ENCODE assay signal across 14 mouse cellular contexts in genomic region chr6:112758541-112758940, GRCm38 (mm10).
A peak's percentile ranks its signal among the peaks of the same experiment; 100 is the strongest.
DNase-seq lines count a peak whose midpoint lies in the region; ATAC-seq and TF ChIP-seq lines count a peak whose summit lies in the region.
"Had no signal": no experiment of that assay in that cellular context is flagged by ENCODE, and none has a peak within 500 bp of the region (broad histone marks: within the 10 kb centered on the region; RNA-seq: fewer than 3 reads in every experiment).

No protein-coding gene starts in this region.

- H3K4me2 ChIP-seq in heart, embryonic 11.5 days: no peak overlapping the region
- H3K4me2 ChIP-seq: embryonic facial prominence, embryonic 12.5 days; neural tube, embryonic 13.5 days had no signal

- DNase-seq in heart, postnatal 4 days: peak; percentile 28
- peak; percentile 77 for DNase-seq in adipocyte (ENCODE audit: low spot score)
- peak; percentile 48 for DNase-seq in kidney, postnatal 10 days
- DNase-seq in lung, adult 2 months: no peak
- no peak for DNase-seq in left cerebral cortex, adult 18-20 months (ENCODE audit: low spot score in 2 of 2)
- DNase-seq: forebrain, postnatal 0 days; heart, postnatal 36 days; layer of hippocampus, adult 9-11 months had no signal

- H3K27me3 ChIP-seq in heart, embryonic 11.5 days (ENCODE audit: control insufficient read depth, insufficient read depth, low read length): no peaks in the 10 kb centered on the region
- no peaks in the 10 kb centered on the region for H3K27me3 ChIP-seq in E14TG2a.4 (ENCODE audit: insufficient read depth, low read length)
- H3K27me3 ChIP-seq: embryonic facial prominence, embryonic 12.5 days; neural tube, embryonic 13.5 days had no signal

- no peak overlapping the region for H3K9ac ChIP-seq in heart, embryonic 11.5 days (ENCODE audit: low read depth, low read length)
- H3K9ac ChIP-seq: embryonic facial prominence, embryonic 12.5 days; forebrain, postnatal 0 days; liver, embryonic 14.5 days; neural tube, embryonic 13.5 days had no signal

- TF ChIP-seq POLR2A in lung, adult 2 months (IDR thresholded peaks at IDR 0.05; ENCODE audit: borderline replicate concordance, extremely low read depth, low read depth, low read length): no peak

- 61% methylated on average over 4 of the region's 4 CpGs for WGBS in heart, embryonic 11.5 days (ENCODE audit: insufficient replicate concordance)
- WGBS in lung, adult 2 months: 52% methylated on average over 4 of the region's 4 CpGs

- H3K4me3 ChIP-seq in heart, embryonic 11.5 days (ENCODE audit: low read depth, low read length): no peak overlapping the region
- H3K4me3 ChIP-seq in E14TG2a.4 (replicated peaks; ENCODE audit: low read length): peak overlapping the region; percentile 24; the same call in 1 of the 2 replicates
- H3K4me3 ChIP-seq in lung, adult 2 months (replicated peaks; ENCODE audit: extremely low read depth, low read depth, low read length): no peak overlapping the region
- H3K4me3 ChIP-seq: embryonic facial prominence, embryonic 12.5 days; neural tube, embryonic 13.5 days had no signal

- H3K36me3 ChIP-seq in heart, embryonic 11.5 days (ENCODE audit: control insufficient read depth, insufficient read depth, low read length): no peaks in the 10 kb centered on the region
- no peaks in the 10 kb centered on the region for H3K36me3 ChIP-seq in E14TG2a.4 (ENCODE audit: insufficient read depth, low read length)
- H3K36me3 ChIP-seq: embryonic facial prominence, embryonic 12.5 days had no signal

- no peak overlapping the region for H3K27ac ChIP-seq in heart, embryonic 11.5 days (ENCODE audit: low read depth, low read length)
- H3K27ac ChIP-seq: embryonic facial prominence, embryonic 12.5 days; liver, embryonic 14.5 days; neural tube, embryonic 13.5 days had no signal

- H3K4me1 ChIP-seq in heart, embryonic 11.5 days (ENCODE audit: control insufficient read depth, insufficient read depth, low read length): no peaks in the 10 kb centered on the region
- peaks cover 37% of the 10 kb centered on the region for H3K4me1 ChIP-seq in E14TG2a.4 (replicated peaks; ENCODE audit: low read depth, low read length)
- no peaks in the 10 kb centered on the region for H3K4me1 ChIP-seq in lung, adult 2 months (ENCODE audit: control insufficient read depth, insufficient read depth, low read length)

- ATAC-seq in heart, embryonic 11.5 days (replicated peaks; ENCODE audit: insufficient number of reproducible peaks, low FRiP score, low TSS enrichment): no peak
- ATAC-seq in erythroid progenitor cell, adult 5-6 weeks (replicated peaks; ENCODE audit: low FRiP score, poor library complexity, severe bottlenecking): no peak
- ATAC-seq: forebrain, postnatal 0 days had no signal

- no peaks in the 10 kb centered on the region for H3K9me3 ChIP-seq in heart, embryonic 11.5 days (replicated peaks; ENCODE audit: control insufficient read depth, low read length)
- H3K9me3 ChIP-seq in E14TG2a.4 (ENCODE audit: low read length): no peaks in the 10 kb centered on the region
- H3K9me3 ChIP-seq: embryonic facial prominence, embryonic 12.5 days; neural tube, embryonic 13.5 days had no signal

- no peak for TF ChIP-seq CTCF in E14TG2a.4 (conservative IDR thresholded peaks at IDR 0.05; ENCODE audit: low read length)
- no peak for TF ChIP-seq CTCF in lung, adult 2 months (IDR thresholded peaks at IDR 0.05; ENCODE audit: insufficient read depth, low read length)

Comparison
In these comparisons a context has a peak if more than half of its experiments do, and no peak if none do; other contexts are left out.
1. DNase-seq: peak in heart, postnatal 4 days (single experiment), adipocyte (single experiment) and kidney, postnatal 10 days (single experiment); none in lung, adult 2 months (single experiment) and left cerebral cortex, adult 18-20 months (0 of 2).